Mouse (Mus musculus) gastrocnemius, adult 18-20 months (tissue): ENCODE measurements around the gene Cdiptos. TPM values are rescaled to one million over a fixed set of nuclear protein-coding genes. Genes with fewer than 3 reads are reported as not detected.

ENCODE experiments used
- DNase-seq: peaks from one replicate; pipeline ENCODE4 v3.0.0; 2021; ENCODE audit warnings: low spot score
- total RNA-seq, 2 experiments: library from RNA; stranded (reverse); gene quantifications; 2 replicates each; pipeline ENCODE4 v1.2.3; 2021

Gene Cdiptos
- total RNA-seq, 2 experiments from 2014 or later: 0.24 TPM; not detected in 1

DNA sequence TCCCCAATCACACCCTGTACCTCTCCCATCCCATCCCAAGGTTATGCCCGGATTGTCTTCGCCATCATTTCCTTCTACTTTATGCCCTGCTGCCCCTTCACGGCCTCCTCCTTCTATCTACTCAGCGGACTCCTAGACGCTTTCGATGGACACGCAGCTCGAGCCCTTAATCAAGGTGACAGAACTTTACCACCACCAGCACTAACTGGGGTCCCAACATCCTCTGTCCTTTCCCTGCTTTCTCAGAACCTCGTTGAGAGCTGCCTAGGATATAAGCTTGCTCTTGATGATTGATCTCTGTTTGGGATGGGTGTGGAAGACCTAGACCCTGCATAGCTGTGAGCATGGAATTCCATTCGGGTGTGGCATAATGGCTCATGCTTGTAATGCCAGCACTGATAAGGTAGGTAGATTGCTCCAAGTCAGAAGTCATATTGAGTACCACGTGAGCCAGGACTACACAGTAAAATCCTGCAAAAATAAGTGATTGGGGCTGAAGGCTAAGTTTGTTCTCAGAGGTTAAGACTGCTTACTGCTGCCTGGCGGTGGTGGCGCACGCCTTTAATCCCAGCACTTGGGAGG, 1.1 kb upstream of the Cdiptos start:
- no peak for DNase-seq

DNA sequence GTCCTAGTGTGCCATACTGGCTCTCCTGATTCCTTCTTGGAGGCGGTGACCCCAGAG, 177 bp downstream of the Cdiptos start, which contains the start of gene Cdipt:
Cdipt (plus strand) TSS at position 22 of the 57 bp plus-strand sequence.
- DNase-seq: no peak

DNA sequence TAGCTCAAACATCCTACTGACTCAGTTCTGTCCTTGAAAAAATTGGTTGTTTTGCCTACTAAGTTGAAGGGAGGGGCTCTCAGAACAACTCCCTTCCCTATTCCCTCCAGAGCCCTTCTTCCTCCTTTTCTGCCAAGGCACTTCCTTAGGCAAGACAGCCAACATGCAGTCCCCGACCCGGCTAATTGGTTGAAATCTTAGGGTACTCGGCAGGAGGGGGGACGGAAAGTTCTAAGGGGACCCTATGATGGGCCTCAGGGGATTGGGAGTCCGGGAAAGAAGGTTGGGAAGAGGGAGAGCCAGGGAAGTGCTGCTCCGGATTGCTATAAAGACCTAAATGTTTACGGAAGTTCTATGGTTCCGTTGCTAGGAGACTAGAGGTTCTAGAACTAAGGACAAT, 405 bp downstream of the Cdiptos start:
- DNase-seq: peak; percentile 50

DNA sequence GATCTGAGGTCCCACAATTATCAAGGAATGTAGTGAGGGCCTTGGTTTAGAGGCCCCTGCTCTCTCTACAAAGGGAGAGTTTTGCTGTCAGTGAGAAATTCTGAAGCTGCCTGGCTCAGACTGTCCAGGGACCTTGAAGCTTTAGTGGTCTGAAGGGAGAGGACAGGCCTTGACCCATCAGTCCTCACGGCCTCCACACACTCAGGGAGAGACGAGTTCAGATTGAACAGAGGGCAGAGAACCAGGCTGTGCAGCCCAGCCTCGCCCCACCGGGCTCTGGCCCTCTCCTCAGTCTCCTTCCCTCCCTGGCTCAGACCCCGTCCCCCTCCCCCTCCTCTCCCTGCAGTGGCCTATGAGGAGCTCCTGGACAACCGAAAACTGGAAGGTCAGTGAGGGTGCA, 8.5 kb downstream of the Cdiptos start:
- no peak for DNase-seq

DNA sequence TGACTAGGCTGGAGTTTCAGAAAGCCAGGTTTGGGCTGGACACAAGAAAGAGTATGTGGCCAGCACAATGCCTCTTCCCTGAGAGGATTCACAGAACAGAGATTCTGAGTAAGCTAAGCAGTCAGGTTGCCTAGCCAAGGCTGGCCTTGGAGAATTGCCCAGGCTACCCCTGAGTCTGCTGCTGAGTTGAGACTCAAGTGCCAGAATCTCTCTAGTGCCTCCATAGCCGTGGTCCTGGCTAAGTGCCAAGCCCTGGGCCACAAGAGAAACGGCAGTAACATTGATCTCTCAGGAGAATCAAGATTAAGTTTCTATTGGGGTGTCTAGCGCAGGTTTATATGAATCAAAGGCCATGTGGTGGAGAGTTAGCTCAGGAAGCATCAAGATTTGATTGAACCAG, 10.3 kb downstream of the Cdiptos start:
- DNase-seq: no peak

DNA sequence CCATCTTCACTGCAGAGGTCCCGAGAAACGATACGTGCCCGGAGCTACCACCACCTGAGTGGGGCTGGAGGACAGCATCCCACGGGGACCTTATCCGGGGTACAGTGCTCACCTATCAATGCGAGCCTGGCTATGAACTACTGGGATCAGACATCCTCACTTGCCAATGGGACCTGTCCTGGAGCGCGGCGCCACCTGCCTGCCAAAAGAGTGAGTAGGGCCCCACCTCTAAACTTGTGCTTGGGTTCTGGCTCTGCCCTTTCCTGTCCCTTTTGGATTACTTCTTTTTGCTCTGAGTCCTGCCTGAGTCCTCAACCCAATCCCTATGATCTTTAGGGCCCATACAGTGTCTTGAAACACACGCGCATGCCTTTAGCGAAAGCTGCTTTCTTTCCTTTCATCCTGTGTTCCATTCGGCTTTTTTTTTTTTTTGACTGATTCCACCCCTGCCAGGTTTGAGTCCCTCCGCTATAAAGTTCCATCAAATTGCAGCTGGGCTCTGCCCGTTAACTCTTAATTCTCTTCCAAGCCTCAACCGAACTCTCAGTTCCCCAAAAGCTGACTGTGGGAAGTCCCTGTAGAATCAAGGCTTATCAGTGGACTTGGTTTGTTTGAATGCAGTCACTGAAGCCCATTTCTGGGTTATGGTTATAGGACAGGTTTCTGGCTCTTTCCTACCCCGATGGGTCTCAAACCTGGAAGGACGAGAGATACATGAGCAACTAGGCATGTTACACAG, 12.2 kb downstream of the Cdiptos start:
- no peak for DNase-seq

DNA sequence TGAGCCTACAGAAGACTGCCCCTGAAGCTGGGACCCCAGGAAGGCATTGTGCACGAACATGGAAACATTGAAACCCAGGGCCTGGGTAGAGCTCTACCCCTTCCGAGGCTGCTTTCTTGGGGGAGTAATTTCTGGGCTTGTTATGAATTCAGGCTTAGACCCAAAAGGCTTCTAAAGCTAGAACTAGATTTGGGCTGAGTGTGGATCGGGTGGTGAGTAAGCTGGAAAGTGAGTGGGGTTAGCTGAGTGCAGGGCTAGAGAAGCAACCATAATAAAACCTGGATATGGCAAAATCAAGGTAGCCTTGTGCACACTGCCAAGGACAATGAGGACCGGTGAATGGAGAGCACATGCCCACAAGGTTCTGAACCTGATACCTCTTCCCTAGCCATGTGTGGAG, 13.9 kb downstream of the Cdiptos start:
- DNase-seq: no peak

DNA sequence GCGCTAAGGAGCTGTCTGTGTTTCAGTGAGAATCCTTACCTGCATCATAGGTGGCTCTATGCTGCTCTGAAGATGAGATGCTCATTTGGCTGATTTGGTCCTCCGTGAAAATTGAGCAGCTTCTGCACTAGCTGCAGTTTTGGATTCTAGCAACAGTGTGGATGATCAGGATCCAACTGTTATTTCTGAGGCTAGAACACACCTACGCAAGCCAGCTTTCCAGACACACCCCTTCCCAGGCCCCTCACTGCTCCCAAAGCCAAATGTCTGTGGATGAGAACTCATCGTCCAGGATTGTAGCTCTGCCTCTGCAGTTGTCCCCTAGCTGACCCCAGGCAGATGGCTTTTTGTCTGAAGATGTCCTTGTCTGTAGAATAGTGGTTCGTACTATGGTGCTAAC, 14.8 kb downstream of the Cdiptos start:
- DNase-seq: no peak

DNA sequence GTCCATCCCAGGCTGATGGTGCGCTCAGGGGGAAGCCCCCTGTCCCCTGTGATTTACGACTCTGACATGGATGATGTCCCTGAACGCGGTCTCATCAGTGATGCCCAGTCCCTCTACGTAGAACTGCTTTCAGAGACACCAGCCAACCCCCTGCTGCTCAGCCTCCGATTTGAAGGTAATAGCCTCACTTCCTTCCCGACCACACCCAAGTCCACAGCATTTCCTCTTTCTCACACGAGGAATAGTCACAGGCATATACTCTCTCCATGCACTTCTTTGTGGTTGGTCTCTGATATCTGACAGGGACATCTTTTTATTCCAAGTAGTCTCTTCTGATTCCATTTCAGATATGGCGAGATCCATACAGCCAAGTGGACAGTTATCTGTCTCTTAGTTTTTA, 16.1 kb downstream of the Cdiptos start:
- no peak for DNase-seq

DNA sequence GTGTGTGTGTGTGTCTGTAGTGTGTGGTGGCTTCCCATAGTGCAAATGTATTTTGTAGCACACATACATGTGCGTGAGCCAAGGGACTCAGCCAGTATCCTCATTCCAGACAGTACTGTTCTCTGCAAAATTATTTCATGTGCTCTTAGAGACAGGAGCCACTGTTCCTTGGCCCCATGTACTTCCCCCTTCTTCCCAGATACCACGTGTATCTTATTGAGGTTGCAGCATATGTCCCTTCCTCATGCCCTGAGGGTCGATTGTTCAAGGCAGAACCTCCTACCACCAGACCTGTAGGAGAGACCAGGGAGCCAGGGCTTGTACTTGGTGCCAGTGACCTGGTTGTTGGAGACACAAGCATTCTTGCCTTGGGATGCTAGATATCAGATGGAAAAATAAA, 20.8 kb downstream of the Cdiptos start:
- no peak for DNase-seq

DNA sequence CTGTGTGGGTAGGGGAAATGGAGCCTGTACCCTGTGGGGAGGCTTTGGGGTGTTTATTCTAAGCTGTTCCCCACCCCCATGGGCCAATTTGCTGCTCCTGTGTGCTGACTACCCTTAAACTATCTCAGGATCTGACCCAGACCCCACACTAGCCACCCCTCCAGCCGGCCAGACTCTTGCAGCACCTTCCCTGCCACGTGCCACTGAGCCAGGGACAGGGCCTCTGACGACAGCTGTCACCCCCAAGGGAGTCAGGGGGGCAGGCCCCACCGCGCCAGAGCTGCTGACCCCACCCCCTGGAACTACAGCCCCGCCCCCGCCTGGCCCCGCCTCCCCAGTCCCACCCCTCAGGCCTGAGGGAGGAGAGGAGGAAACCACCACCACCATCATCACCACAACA, 23.3 kb downstream of the Cdiptos start:
- DNase-seq: no peak

DNA sequence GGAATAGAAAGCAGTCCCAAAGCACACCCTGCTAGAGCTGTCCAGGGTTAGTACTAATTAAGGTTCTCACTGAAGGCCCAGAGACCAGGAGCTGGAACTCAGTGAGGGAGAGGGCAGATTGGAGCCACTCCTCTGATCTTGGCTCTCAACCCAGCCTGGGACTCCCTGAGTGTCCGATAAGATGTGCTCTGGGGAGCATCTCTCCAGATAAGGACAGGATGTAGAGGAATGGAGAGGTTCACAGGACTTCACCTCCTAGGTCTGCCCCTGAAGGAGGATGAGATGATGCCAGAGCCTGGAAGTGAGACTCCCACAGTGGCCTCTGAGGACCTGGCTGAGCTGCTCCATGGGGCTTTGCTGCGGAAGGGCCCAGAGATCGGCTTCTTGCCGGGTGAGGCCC, 24.2 kb downstream of the Cdiptos start:
- DNase-seq: no peak

DNA sequence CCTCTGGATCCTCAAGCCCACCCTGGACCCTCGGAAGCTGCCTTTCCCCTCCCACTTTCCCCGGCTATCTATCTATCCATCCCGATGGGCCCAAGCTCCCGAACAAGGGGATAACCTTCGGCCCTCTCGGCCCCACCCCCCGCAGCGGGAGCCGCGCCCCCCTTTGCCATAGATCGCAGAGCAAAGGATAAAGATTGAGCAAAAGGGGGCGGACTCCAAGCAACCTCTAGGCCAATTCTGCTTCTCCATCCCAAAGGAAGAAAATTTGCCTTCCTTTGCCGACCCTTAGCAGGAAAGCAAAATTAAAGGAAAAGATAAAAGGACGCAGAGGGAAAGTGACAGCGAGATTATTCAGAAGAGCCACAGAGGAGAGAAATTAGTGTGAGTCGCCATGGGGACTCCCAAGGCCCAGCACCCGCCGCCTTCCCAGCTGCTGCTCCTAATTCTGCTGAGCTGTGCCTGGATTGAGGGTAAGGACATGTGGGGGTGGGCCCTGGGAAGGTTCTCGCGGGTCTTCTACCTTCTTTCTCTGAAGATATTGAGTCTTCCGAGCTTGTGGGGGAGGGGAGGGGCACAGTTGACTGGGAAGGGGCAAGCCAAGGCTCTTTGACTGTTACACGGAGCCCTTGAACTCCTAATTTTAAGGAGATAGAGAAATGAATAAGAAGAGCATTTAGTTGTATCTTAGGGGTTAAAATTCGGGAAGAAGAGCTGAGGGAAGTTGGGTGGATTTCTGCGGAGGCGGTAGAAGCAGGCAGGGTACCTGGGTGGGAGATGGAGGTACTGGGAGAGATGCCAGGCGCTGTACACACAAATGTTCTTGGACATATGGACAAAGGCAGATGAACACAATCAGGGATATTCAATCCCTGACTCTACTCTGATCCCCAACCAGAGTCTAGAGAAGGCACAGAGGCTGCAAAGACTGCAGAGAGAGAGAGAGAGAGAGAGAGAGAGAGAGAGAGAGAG, 25.0 kb downstream of the Cdiptos start:
- DNase-seq: no peak

DNA sequence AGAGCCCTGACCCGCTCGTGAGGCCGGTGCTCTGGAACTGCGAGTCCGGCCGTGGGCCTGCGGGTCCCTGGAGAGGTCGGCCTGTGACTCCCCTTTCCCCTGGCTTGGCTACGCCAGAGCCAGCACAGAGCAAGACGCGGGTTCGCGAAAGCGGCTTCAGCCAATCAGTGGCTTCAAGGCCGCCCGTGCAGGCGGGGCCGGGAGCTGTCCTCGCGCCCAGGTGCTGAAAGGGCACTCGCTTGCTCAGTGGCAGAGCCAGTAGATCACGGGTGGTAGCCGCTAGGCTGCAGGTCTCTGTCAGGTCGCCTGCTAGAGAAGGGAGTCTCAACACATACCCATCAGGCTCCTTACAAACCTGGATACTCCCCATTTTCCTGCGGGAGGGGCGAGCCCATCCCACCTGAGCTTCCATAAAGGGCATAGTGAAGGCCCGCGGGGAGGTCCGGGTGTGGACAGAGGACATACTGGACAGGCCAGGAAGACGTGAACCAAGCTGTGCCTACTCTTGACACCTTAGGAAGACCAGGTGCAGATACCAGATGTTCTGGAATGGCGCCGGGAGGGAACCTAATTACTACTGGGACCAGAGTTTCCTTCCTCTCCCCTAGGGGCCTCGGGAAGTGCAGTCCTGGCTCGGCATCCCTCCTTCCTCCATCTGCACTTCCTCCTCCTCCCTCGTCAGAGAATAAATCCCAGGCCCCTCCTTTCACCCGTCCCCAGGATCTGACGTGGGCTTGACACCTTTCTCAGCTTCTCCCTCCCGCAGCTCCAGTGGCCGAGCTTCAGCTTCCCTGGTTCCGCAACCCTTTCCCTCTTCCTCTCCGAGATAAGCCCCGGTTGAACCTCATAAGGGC, 25.9 kb downstream of the Cdiptos start, which contains the start of gene Sez6l2:
Sez6l2 (plus strand) TSS at position 771 of the 854 bp plus-strand sequence.
- peak; percentile 83 for DNase-seq

DNA sequence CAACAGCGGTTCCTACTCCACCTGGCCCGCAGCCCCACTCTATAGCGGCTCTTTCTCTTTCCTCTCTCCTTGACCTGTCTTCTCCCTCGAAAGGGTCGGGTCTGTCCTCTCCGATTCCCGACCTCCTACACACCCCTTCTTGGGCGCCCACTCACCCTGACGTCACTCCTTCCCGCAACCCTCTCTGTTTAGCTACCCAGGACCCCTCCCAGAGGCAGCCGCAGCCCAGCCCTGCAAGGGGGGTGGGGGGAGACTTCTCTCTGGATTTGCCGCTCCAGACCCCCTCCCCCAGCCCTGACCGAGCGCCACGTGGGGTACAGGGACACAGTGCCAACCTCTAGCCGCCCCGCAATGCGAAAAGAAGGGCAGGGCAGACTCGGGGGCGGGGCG, 26.5 kb downstream of the Cdiptos start, which contains the start of gene Asphd1:
Asphd1 (minus strand) TSS at position 180 of the 390 bp plus-strand sequence.
- no peak for DNase-seq

DNA sequence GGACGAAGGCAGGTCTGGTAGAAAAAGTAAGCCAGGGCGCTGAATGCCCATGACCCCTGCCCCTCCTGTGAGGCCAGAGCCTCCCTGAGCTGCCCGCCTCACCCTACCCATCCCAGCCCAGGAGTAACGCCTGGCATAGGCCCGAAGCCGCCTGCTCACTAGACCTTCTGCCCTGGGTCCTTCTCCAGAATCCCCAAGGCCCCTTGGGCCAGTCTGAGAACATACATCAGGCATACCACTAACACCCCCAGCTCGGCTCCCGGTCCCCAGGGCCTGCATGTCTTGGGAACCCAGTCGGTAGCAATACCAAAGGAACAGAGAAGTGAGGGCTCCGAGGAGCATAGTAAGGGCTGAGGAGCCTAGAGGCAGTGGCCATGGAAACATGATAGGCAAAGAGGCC, 27.3 kb downstream of the Cdiptos start:
- DNase-seq: no peak

DNA sequence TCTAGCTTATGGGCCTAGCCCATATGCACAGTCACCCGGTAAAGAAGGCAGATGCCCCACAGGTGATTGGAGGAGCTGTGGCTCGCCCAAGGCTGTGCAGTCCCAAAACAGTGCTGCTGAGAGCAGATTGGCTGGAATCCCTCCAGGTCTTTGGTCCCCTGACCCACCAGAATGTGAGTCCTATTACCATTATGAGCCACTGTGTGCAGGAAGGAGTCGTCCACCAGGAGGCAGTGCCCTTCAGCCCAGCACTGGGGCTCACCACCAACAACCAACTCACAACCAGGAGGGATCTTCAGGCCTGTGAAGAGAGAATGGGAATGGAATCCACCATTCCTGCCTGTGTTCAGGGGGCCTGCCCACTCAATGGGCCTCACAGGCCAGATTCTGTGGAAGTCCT, 29.4 kb downstream of the Cdiptos start:
- no peak for DNase-seq

DNA sequence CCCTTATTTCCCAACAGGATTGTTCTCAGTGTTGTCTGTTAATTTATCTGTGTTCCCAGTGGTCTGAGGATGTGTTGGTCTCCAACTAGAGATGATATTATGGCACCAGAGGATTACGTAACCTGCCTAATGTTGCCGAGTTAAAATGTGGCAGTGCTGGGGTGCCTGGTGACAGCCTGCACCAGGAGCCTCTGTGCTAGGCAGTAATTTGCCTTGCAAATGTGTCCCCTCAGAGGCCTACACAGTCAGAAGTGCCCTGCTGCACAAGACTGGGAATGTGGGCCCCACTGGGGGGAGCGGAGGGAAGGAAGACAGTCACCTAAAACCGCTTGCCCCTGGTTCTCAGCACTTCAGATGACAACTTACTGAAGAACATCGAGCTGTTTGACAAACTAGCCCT, 34.1 kb downstream of the Cdiptos start:
- DNase-seq: no peak

DNA sequence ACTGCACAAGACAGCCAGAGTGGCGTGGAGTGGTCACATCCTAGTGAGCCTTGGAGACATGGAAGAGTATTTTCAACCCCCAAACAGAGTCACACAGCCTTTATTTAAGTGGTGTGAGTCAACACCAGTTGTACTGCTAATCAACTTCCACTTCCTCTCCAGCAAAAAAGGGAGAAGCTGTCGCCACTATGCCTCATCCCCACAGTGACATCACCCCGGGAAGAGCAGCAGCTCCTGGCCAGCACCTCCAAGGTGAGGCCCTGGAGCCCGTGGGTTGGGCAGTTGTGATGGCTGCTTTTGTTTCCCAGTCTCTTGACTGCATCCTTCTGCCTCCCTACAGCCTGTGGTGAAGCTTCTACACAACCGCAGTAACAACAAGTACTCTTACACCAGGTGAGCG, 34.7 kb downstream of the Cdiptos start:
- no peak for DNase-seq

DNA sequence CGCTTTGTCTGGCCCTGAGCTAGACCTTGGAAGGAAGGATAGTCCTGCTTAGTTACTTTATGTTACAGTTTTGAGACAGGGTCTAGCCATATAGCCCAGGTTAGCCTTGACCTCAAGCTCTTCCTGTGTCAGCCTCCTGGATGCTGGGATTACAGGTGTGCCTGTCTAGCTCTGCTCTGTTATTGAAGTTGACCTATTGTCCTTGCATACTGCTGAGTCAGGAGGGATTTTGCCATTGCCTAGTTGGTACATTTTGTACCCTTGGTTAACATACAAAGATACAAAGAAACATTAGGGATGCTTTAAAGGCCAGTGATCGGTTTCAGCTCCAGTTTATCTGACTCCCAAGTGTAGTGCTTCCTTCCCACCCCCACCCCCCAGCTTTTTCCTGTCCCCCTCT, 43.2 kb downstream of the Cdiptos start:
- no peak for DNase-seq

DNA sequence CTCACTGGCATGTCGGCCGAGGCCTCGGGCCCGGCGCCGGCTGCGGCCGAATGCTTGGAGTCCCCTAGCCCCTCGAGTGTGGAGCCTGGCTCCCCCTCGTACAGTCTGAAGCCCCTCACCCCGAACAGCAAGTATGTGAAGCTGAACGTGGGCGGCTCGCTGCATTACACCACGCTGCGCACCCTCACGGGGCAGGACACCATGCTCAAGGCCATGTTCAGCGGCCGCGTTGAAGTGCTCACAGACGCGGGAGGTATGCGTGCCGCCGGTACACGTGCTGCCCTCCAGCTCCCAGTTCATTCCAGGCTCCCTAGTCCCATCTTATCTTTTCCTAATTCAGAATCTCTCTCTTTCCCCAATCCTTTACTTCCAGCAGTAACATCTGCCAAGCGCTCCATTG, 46.9 kb downstream of the Cdiptos start:
- no peak for DNase-seq
